Mouse (Mus musculus) heart, postnatal 0 days (tissue): ENCODE measurements around the gene Mllt6.

Experiments used
- CTCF ChIP-seq: IDR thresholded peaks from 2 replicates; pipeline ENCODE4 v1.5.1; 2016; ENCODE audit warnings: antibody characterized with exemption, control low read depth, low read depth
- EP300 ChIP-seq: IDR thresholded peaks from 2 replicates; pipeline ENCODE4 v1.6.1; 2016; ENCODE audit warnings: antibody characterized with exemption, low read depth

DNA sequence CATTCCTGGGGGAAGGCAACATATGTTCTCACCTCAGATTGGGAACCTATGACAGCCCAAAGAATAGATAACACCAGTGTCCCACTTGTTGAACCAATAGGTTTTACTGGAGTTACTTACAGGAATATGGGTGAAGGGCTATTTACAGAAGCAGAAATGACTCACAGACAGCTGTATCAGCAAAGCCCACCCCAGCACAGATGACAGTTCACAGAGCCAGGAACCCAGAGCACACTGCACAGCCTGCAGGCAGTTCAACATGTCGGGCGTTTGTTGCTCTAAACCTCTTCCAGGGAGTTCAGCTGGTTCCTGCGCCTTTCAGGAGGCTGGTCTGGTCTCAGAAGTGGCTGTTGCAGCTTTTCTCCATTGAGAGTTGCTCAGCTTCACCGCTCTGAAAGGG, 47.9 kb upstream of the Mllt6 start:
- TF ChIP-seq CTCF (no peak), EP300 (no peak)
